Mouse (Mus musculus) intestine, embryonic 14.5 days (tissue): ENCODE measurements at regions not wholly inside any gene's neighbourhood (a gene's known extent, or its start where the extent isn't known, plus 50 kb on each side); places are given as distances from the start of the nearest gene placed in this dataset.
"Not testable (repeated sequence)": the region's sequence is repeated elsewhere in the genome, so short reads cannot be mapped to it uniquely, and the experiment has no call there.

Experiments used
- ATAC-seq: fragments of 200-750 bp; cut with Nextera tagmentation; replicated peaks from 2 replicates; pipeline ENCODE4 v1.8.0; 2017; ENCODE audit warnings: low read depth, moderate number of reproducible peaks, moderate TSS enrichment, moderate library complexity; ENCODE audit not compliant: low FRiP score, low TSS enrichment
- DNase-seq: peaks from one replicate; pipeline ENCODE4 v3.0.0-alpha.2; 2018; ENCODE audit warnings: low spot score
- H3K27ac ChIP-seq: fragments of 300-500 bp; sonication (generic); 2 replicates; pipeline ENCODE4 v1.5.1; 2014; ENCODE audit warnings: low read depth, mild to moderate bottlenecking, control low read depth
- H3K27me3 ChIP-seq: fragments of 300-500 bp; sonication (generic); replicated peaks from 2 replicates; pipeline ENCODE4 v1.6.1; 2014; ENCODE audit warnings: low read length, control low read depth; ENCODE audit not compliant: control insufficient read depth, insufficient read depth
- H3K36me3 ChIP-seq: fragments of 300-500 bp; sonication (generic); 2 replicates; pipeline ENCODE4 v1.6.1; 2014; ENCODE audit warnings: low read length, control low read depth; ENCODE audit not compliant: control insufficient read depth, insufficient read depth
- H3K4me1 ChIP-seq: fragments of 300-500 bp; sonication (generic); replicated peaks from 2 replicates; pipeline ENCODE4 v1.6.1; 2014; ENCODE audit warnings: low read length, control low read depth, mixed read lengths; ENCODE audit not compliant: control insufficient read depth, insufficient read depth
- H3K4me2 ChIP-seq: fragments of 300-500 bp; sonication (generic); 2 replicates; pipeline ENCODE4 v1.6.1; 2014; ENCODE audit warnings: low read length
- H3K4me3 ChIP-seq: fragments of 300-500 bp; sonication (generic); 2 replicates; pipeline ENCODE4 v1.5.1; 2014; ENCODE audit warnings: low read depth, low read length, control low read depth, mixed read lengths
- H3K9ac ChIP-seq: fragments of 300-500 bp; sonication (generic); 2 replicates; pipeline ENCODE4 v1.6.1; 2014; ENCODE audit warnings: mild to moderate bottlenecking, low read length
- H3K9me3 ChIP-seq: fragments of 300-500 bp; sonication (generic); 2 replicates; pipeline ENCODE4 v1.6.1; 2016; ENCODE audit warnings: low read length, control low read depth; ENCODE audit not compliant: control insufficient read depth
- WGBS: fragments of 180-500 bp; shearing (Covaris S2); extraction: QIAGEN DNeasy Blood & Tissue Kit; methylation state at CpG from one replicate; pipeline ENCODE4 v1.1.7; 2014; 5-methylcytosine and 5-hydroxymethylcytosine counted together

DNA sequence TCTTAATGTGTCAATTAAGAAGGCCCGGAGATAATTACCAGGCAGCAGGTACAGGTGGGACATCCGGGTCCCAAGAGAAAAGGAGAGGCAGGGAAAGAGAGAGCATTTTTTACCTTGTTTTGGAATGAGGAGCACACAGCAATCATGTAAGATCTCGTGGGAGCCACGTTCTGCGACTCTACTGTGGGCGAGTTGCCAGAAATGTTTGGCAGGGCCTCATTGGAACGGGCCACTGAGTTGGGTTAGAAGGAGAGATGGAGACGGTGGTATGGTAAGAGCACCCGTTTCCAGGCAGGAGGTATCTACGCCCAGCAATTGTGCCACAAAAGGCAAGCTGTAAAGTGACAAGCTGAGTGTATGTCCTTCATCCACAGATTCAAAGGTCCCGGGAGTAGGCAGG, 579.6 kb downstream of the Brinp3 start:
- DNase-seq = no peak

DNA sequence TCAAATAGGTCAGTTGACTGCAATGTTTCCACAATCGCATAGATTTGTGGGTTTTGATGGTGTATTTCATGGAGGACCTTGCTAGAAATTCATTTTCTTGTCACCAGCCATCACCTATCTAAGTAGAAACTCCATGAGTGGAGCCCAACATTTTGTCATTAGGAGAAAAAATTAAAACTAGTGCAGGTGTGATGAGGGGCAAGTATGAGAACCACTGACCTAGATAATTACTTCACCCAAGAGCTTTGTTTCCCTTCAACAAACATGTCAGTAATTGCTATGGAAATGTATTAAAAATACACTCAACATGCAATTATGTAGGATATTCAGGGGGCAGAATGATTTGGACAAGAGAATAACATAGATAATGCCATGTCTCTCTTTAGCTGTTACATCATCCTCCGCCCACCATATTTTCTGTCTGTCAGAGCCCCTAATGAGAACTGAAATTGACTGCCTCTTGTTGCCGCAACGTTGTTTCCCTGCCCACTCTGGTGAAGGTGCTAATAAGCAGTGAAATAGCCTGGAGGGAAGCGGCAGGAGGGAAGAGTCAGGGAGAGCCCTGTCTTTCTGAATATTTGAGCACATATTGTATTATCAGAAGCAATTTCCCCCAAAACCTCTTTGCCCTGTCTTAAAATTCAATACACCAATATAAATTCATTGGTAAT, 589.7 kb downstream of the Brinp3 start:
- DNase-seq (no peak), ATAC-seq (no peak)
- H3K27me3 ChIP-seq = no peaks in the 10 kb centered on the region
- H3K9me3 ChIP-seq = no peaks in the 10 kb centered on the region
- no peaks in the 10 kb centered on the region for H3K4me1 ChIP-seq
- H3K9ac ChIP-seq = no peak overlapping the region
- WGBS = 54% methylated on average over 5 of the region's 5 CpGs
- H3K4me3 ChIP-seq = no peak overlapping the region
- no peak overlapping the region for H3K27ac ChIP-seq
- H3K4me2 ChIP-seq = no peak overlapping the region
- no peaks in the 10 kb centered on the region for H3K36me3 ChIP-seq

More for the DNA sequence above, 579.6 kb downstream of the Brinp3 start:
- no peak for ATAC-seq
- 88% methylated on average over 11 of the region's 11 CpGs for WGBS
- no peak overlapping the region for H3K4me3 ChIP-seq
- no peaks in the 10 kb centered on the region for H3K27me3 ChIP-seq
- H3K4me1 ChIP-seq = no peaks in the 10 kb centered on the region
- no peaks in the 10 kb centered on the region for H3K9me3 ChIP-seq
- H3K4me2 ChIP-seq = no peak overlapping the region
- H3K27ac ChIP-seq = no peak overlapping the region
- H3K36me3 ChIP-seq = no peaks in the 10 kb centered on the region
- no peak overlapping the region for H3K9ac ChIP-seq

DNA sequence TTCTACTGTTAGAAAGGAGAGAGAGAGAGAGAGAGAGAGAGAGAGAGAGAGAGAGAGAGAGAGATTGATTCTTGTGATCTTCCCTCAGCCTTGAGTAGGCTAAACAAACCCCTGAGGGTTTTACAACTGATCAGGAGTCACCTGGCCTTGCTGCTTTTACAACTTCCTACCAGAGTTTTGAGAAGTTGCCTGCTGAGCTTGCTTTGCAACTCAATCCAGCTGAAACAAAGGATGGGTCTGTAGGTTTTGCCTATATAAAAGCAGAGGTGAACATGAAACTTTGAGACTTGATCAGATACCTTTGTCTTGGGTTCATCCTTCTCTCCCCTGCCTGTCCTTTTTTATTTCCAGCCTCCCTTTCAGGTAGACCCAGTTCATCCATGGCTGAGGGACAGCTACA, 631.0 kb downstream of the Brinp3 start:
- Histone ChIP-seq H3K4me2 (no peak overlapping the region), H3K9ac (no peak overlapping the region), H3K4me1 (no peaks in the 10 kb centered on the region), H3K36me3 (no peaks in the 10 kb centered on the region), H3K27me3 (no peaks in the 10 kb centered on the region), H3K27ac (no peak overlapping the region), H3K4me3 (no peak overlapping the region), H3K9me3 (no peaks in the 10 kb centered on the region)
- ATAC-seq (no peak), DNase-seq (no peak)

DNA sequence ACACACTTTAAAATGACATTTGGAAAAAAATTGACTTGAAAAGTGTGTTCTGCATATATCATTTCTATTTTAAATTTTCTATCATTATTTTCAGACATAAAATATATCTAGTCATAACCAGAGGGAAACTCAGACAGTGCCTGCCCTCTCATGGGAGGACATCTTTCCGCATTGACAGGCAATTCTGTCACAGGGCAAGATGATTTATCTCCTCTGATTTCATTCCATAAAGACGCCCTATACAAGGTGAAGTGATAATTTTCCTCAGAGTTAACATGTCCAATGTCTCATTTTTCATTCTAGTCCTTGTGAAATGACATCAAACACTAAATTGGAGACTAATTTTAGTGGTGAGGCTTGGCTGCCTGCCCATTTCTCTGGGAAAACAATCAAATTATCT, 643.6 kb downstream of the Brinp3 start:
- WGBS = 63% methylated on average over 2 of the region's 2 CpGs
- no peak for DNase-seq
- no peaks in the 10 kb centered on the region for H3K9me3 ChIP-seq

DNA sequence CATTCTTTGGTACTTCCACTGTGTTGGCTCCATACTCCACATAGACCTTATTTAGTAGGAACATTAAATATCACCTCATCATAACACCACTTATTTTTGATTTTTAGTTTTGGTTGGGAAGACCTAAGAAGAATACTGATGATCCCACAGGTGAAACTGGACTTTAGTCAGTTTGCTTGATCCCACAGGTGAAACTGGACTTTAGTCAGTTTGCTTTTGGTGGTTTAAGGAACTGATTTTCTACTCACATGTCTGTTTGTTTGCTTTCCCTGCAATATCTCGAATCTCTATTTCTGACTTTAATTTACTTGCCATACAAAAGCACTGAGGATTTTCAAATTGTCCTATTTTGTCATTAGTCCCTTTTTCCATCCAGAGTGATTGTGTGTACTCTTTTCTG, 680.8 kb downstream of the Brinp3 start:
- H3K9me3 ChIP-seq = 0 out of 2 replicates have a peak, but pooled peaks cover 4% of the 10 kb centered on the region
- H3K27ac ChIP-seq = no peak overlapping the region
- H3K36me3 ChIP-seq = no peaks in the 10 kb centered on the region
- H3K27me3 ChIP-seq = no peaks in the 10 kb centered on the region
- DNase-seq = no peak
- H3K4me3 ChIP-seq = no peak overlapping the region
- no peak overlapping the region for H3K4me2 ChIP-seq
- no peaks in the 10 kb centered on the region for H3K4me1 ChIP-seq
- ATAC-seq = no peak
- H3K9ac ChIP-seq = no peak overlapping the region
- WGBS = 64% methylated on average over 1 of the region's 1 CpGs

More for the DNA sequence above, 643.6 kb downstream of the Brinp3 start:
- no peaks in the 10 kb centered on the region for H3K36me3 ChIP-seq
- ATAC-seq = no peak
- no peak overlapping the region for H3K27ac ChIP-seq
- no peaks in the 10 kb centered on the region for H3K27me3 ChIP-seq
- no peak overlapping the region for H3K4me2 ChIP-seq
- no peak overlapping the region for H3K4me3 ChIP-seq
- no peaks in the 10 kb centered on the region for H3K4me1 ChIP-seq
- no peak overlapping the region for H3K9ac ChIP-seq

DNA sequence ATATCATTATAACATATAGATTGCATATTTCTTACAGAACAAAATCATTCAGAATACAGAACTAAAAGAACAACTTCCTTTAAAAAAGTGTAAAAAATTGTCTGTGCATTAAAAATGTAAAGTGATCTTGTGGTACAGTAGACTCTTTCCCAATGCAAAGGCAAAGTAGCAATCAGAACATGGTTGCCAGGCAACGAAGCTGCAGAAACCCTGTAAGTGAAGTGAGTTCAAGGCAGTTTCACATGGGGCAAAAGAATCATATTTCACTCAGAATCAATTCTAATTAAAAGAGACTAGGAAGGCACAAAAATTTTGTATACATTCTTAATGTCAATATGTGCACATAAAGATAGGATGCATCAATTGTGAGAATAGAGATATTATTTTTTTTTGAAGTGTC, 692.2 kb downstream of the Brinp3 start:
- DNase-seq (no peak), ATAC-seq (no peak)
- Histone ChIP-seq H3K27me3 (no peaks in the 10 kb centered on the region), H3K36me3 (no peaks in the 10 kb centered on the region), H3K9ac (no peak overlapping the region), H3K4me1 (no peaks in the 10 kb centered on the region), H3K27ac (no peak overlapping the region), H3K4me3 (no peak overlapping the region), H3K9me3 (no peaks in the 10 kb centered on the region), H3K4me2 (no peak overlapping the region)
- 74% methylated on average over 1 of the region's 1 CpGs for WGBS

DNA sequence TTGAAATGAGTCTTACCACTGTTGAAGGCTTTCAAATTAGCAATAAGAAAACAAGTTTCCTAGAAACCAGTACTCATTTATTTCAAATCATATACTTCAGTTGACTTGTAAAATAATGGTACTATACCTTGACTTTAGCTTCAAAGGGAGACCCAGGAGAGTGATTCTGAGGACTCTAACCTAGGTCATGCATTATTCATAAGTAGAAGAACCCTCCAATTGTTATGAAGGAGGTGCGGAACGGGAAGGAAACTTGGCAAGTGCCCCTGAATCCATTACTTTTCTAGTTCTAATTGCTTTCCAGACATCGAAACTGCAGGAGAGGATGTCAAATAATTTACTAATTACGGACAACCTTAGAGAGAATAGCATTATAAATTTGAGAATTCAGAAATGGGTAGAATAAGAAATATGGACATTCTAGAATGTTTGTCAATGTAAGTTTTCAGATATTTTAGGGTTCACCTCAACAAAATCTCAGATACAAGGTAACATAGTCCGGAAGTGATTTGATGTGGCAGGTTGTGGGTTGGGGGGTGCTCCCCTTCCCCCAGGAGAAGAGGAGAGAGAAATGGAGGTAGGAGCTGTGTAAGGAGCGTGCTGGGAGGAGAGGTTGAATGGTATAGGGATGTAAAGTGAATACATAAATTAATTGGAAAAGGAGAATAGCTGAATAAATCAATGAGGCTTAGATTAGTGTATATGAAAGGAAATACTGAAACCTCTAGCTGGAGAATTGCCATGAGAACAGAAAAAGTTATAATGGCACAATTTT, 692.9 kb downstream of the Brinp3 start:
- Histone ChIP-seq H3K4me3 (no peak overlapping the region), H3K27ac (no peak overlapping the region), H3K9me3 (no peaks in the 10 kb centered on the region), H3K27me3 (no peaks in the 10 kb centered on the region), H3K9ac (no peak overlapping the region), H3K36me3 (no peaks in the 10 kb centered on the region), H3K4me2 (no peak overlapping the region), H3K4me1 (no peaks in the 10 kb centered on the region)
- 80% methylated on average over 6 of the region's 6 CpGs for WGBS
- DNase-seq (no peak), ATAC-seq (no peak)

DNA sequence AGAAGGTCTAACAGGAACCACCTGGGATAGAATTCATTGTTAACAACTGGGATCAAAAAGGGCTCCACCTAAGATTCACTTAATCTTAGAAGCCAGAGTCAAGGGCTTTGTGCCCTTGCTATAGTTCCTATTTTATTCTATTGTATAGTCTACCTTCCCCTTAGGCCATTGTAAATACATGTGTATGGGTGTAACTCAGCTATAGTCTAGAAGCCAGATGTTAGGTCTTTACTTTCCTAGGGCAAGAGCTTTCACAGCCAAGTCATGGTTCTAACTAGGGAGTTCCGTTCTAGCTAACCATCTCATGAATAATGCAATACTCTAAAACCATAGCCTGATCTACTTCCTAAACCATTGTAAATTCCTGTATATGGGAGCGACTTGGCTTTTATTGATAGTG, 705.4 kb downstream of the Brinp3 start:
- H3K4me2 ChIP-seq, H3K36me3 ChIP-seq, DNase-seq, H3K4me1 ChIP-seq, H3K27me3 ChIP-seq, ATAC-seq, H3K27ac ChIP-seq, H3K9ac ChIP-seq, H3K9me3 ChIP-seq, H3K4me3 ChIP-seq: not testable (repeated sequence)
- WGBS = 97% methylated on average over 2 of the region's 2 CpGs

DNA sequence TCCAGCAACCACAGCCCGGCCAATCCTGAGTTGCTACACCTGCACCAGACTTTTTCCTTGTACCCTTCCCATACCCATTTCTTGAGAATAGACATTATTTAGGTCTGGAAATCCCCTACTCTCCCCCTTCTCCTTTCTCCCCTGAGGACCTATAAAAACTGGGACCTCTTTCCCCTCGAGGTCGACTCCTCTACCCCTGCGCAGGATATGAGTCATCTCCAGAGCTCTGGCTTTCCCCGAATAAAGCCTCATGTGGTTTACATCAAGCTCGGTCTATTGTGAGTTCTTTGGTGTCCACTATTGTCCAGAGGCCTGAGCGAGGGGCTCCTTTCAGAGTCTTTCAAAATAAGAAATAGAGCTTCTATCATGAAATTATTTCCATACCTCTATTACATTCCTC, 720.3 kb downstream of the Brinp3 start:
- not testable (repeated sequence) for H3K9ac ChIP-seq, H3K27me3 ChIP-seq, H3K4me2 ChIP-seq, H3K27ac ChIP-seq, DNase-seq, H3K4me3 ChIP-seq, H3K9me3 ChIP-seq, ATAC-seq, H3K36me3 ChIP-seq, H3K4me1 ChIP-seq
- 85% methylated on average over 7 of the region's 7 CpGs for WGBS
